Mouse (Mus musculus) midbrain, embryonic 13.5 days (tissue): Measurements from ENCODE around the gene Gm11492. TPM values are rescaled to one million over a fixed set of nuclear protein-coding genes. Genes with fewer than 3 reads are reported as not detected.

Experiments
- ATAC-seq: fragments of 200-750 bp; cut with Nextera tagmentation; 2 replicates; pipeline ENCODE4 v1.8.0; 2017; ENCODE audit warnings: mild to moderate bottlenecking, moderate TSS enrichment, moderate library complexity
- H3K27ac ChIP-seq: fragments of 300-500 bp; sonication (generic); 2 replicates; pipeline ENCODE4 v1.5.1; 2015; ENCODE audit warnings: inconsistent platforms, mild to moderate bottlenecking, moderate library complexity
- H3K27me3 ChIP-seq: fragments of 300-500 bp; sonication (generic); 2 replicates; pipeline ENCODE4 v1.6.1; 2015; ENCODE audit warnings: mild to moderate bottlenecking, inconsistent platforms
- H3K36me3 ChIP-seq: fragments of 300-500 bp; sonication (generic); 2 replicates; pipeline ENCODE4 v1.6.1; 2015; ENCODE audit warnings: mild to moderate bottlenecking, inconsistent platforms
- H3K4me1 ChIP-seq: fragments of 300-500 bp; sonication (generic); replicated peaks from 2 replicates; pipeline ENCODE4 v1.6.1; 2015; ENCODE audit warnings: inconsistent platforms
- H3K4me2 ChIP-seq: fragments of 300-500 bp; sonication (generic); replicated peaks from 2 replicates; pipeline ENCODE4 v1.6.1; 2015; ENCODE audit warnings: moderate library complexity, mild to moderate bottlenecking, inconsistent platforms
- H3K4me3 ChIP-seq: fragments of 300-500 bp; sonication (generic); replicated peaks from 2 replicates; pipeline ENCODE4 v1.5.1; 2015; ENCODE audit warnings: mild to moderate bottlenecking, inconsistent platforms
- H3K9ac ChIP-seq: fragments of 300-500 bp; sonication (generic); replicated peaks from 2 replicates; pipeline ENCODE4 v1.6.1; 2015; ENCODE audit warnings: mild to moderate bottlenecking, inconsistent platforms
- H3K9me3 ChIP-seq: fragments of 300-500 bp; sonication (generic); 2 replicates; pipeline ENCODE4 v1.6.1; 2016; ENCODE audit warnings: mild to moderate bottlenecking, inconsistent platforms
- WGBS: fragments of 180-500 bp; shearing (Covaris S2); methylation state at CpG from one replicate; pipeline ENCODE4 v1.1.7; 2015; 5-methylcytosine and 5-hydroxymethylcytosine counted together
- polyA plus RNA-seq: library from polyadenylated mRNA; unstranded; fragments of >200 nt; fragmentation: Nextera tagmentation; extraction: Ambion mirVana; gene quantifications from 2 replicates; pipeline ENCODE4 v1.2.1, GENCODE M21; 2015

Gm11492 gene
- polyA plus RNA-seq, 1 experiment from 2014 or later = not detected

GRCm38 (mm10) chr11:87580543-87581085, 14.2 kb downstream of the Gm11492 start:
- WGBS = 41% methylated on average over 10 of the region's 10 CpGs
- no peak for ATAC-seq
- Histone ChIP-seq H3K27ac (no peak overlapping the region), H3K4me2 (no peak overlapping the region; the same call in 1 of the 2 replicates), H3K4me3 (no peak overlapping the region), H3K36me3 (no peaks in the 10 kb centered on the region), H3K9me3 (no peaks in the 10 kb centered on the region), H3K9ac (no peak overlapping the region), H3K27me3 (0 out of 2 replicates have a peak, but pooled peaks cover 8% of the 10 kb centered on the region), H3K4me1 (peaks cover 30% of the 10 kb centered on the region)

- WGBS = 89% methylated on average over 12 of the region's 12 CpGs
- no peak for ATAC-seq
- no peak overlapping the region for H3K4me2 ChIP-seq
Measured at GRCm38 (mm10) chr11:87581161-87581865, 14.9 kb downstream of the Gm11492 start.

GRCm38 (mm10) chr11:87581933-87582710, 15.7 kb downstream of the Gm11492 start:
- H3K27ac ChIP-seq = no peak overlapping the region
- H3K36me3 ChIP-seq = no peaks in the 10 kb centered on the region
- WGBS = 81% methylated on average over 8 of the region's 8 CpGs
- no peak overlapping the region for H3K4me2 ChIP-seq
- ATAC-seq = no peak
- no peak overlapping the region for H3K9ac ChIP-seq
- peaks cover 29% of the 10 kb centered on the region for H3K4me1 ChIP-seq
- no peaks in the 10 kb centered on the region for H3K9me3 ChIP-seq
- no peak overlapping the region for H3K4me3 ChIP-seq
- H3K27me3 ChIP-seq = 0 out of 2 replicates have a peak, but pooled peaks cover 8% of the 10 kb centered on the region

More at GRCm38 (mm10) chr11:87581161-87581865, 14.9 kb downstream of the Gm11492 start:
- peaks cover 30% of the 10 kb centered on the region for H3K4me1 ChIP-seq
- no peak overlapping the region for H3K9ac ChIP-seq
- H3K27me3 ChIP-seq = 0 out of 2 replicates have a peak, but pooled peaks cover 8% of the 10 kb centered on the region
- H3K27ac ChIP-seq = no peak overlapping the region
- no peaks in the 10 kb centered on the region for H3K36me3 ChIP-seq
- no peaks in the 10 kb centered on the region for H3K9me3 ChIP-seq
- no peak overlapping the region for H3K4me3 ChIP-seq

GRCm38 (mm10) chr11:87583291-87584034, 17.0 kb downstream of the Gm11492 start:
- no peak overlapping the region for H3K9ac ChIP-seq
- peaks cover 17% of the 10 kb centered on the region for H3K4me1 ChIP-seq
- no peaks in the 10 kb centered on the region for H3K9me3 ChIP-seq
- H3K27ac ChIP-seq = no peak overlapping the region
- no peak for ATAC-seq
- H3K27me3 ChIP-seq = 0 out of 2 replicates have a peak, but pooled peaks cover 8% of the 10 kb centered on the region
- 77% methylated on average over 6 of the region's 6 CpGs for WGBS
- H3K36me3 ChIP-seq = no peaks in the 10 kb centered on the region
- H3K4me3 ChIP-seq = no peak overlapping the region
- H3K4me2 ChIP-seq = no peak overlapping the region

GRCm38 (mm10) chr11:87584711-87585505, 18.5 kb downstream of the Gm11492 start:
- 87% methylated on average over 10 of the region's 10 CpGs for WGBS
- no peak overlapping the region for H3K27ac ChIP-seq

GRCm38 (mm10) chr11:87587211-87587874, 20.9 kb downstream of the Gm11492 start:
- no peak overlapping the region for H3K9ac ChIP-seq
- no peak overlapping the region for H3K27ac ChIP-seq
- no peaks in the 10 kb centered on the region for H3K36me3 ChIP-seq
- H3K4me1 ChIP-seq = peaks cover 27% of the 10 kb centered on the region
- no peak for ATAC-seq
- no peak overlapping the region for H3K4me2 ChIP-seq
- no peaks in the 10 kb centered on the region for H3K27me3 ChIP-seq
- WGBS = 97% methylated on average over 5 of the region's 5 CpGs
- H3K4me3 ChIP-seq = no peak overlapping the region
- no peaks in the 10 kb centered on the region for H3K9me3 ChIP-seq

More at GRCm38 (mm10) chr11:87584711-87585505, 18.5 kb downstream of the Gm11492 start:
- Histone ChIP-seq H3K9me3 (no peaks in the 10 kb centered on the region), H3K36me3 (no peaks in the 10 kb centered on the region), H3K4me1 (peaks cover 21% of the 10 kb centered on the region), H3K4me3 (no peak overlapping the region), H3K4me2 (no peak overlapping the region), H3K9ac (no peak overlapping the region), H3K27me3 (0 out of 2 replicates have a peak, but pooled peaks cover 5% of the 10 kb centered on the region)
- ATAC-seq = no peak

GRCm38 (mm10) chr11:87589605-87590004, 23.2 kb downstream of the Gm11492 start:
- Histone ChIP-seq H3K27ac (no peak overlapping the region), H3K27me3 (no peaks in the 10 kb centered on the region), H3K4me2 (peak overlapping the region; percentile 83; the same call in 1 of the 2 replicates), H3K4me1 (peaks cover 50% of the 10 kb centered on the region), H3K9me3 (no peaks in the 10 kb centered on the region), H3K36me3 (peaks cover 4% of the 10 kb centered on the region; the same call in 1 of the 2 replicates), H3K9ac (peak overlapping the region; percentile 89; the same call in 1 of the 2 replicates), H3K4me3 (no peak overlapping the region)
- ATAC-seq = no peak
- 92% methylated on average over 8 of the region's 8 CpGs for WGBS

GRCm38 (mm10) chr11:87590841-87591525, 24.5 kb downstream of the Gm11492 start:
- WGBS = 2% methylated on average over 25 of the region's 25 CpGs
- H3K4me3 ChIP-seq = peak overlapping the region; percentile 79

GRCm38 (mm10) chr11:87591526-87592353, 25.3 kb downstream of the Gm11492 start, which contains the start of gene Mtmr4:
Gene Mtmr4 (plus strand): TSS chr11:87592162.
- H3K9me3 ChIP-seq = no peaks in the 10 kb centered on the region
- peak within 1 kb of the TSS; percentile 89 for H3K9ac ChIP-seq
- peak; percentile 99 for ATAC-seq
- H3K4me2 ChIP-seq = peak within 1 kb of the TSS; percentile 90
- H3K36me3 ChIP-seq = peaks cover 4% of the 10 kb centered on the region; the same call in 1 of the 2 replicates
- H3K4me3 ChIP-seq = peak within 1 kb of the TSS; percentile 79
- no peaks in the 10 kb centered on the region for H3K27me3 ChIP-seq
- WGBS = under 1% methylated on average over 60 of the region's 61 CpGs
- peak within 1 kb of the TSS; percentile 89 for H3K27ac ChIP-seq
- peaks cover 66% of the 10 kb centered on the region for H3K4me1 ChIP-seq

More at GRCm38 (mm10) chr11:87590841-87591525, 24.5 kb downstream of the Gm11492 start:
- Histone ChIP-seq H3K27me3 (no peaks in the 10 kb centered on the region), H3K9me3 (no peaks in the 10 kb centered on the region), H3K36me3 (peaks cover 4% of the 10 kb centered on the region; the same call in 1 of the 2 replicates), H3K4me2 (peak overlapping the region; percentile 83), H3K9ac (peak overlapping the region; percentile 89), H3K4me1 (peaks cover 59% of the 10 kb centered on the region), H3K27ac (peak overlapping the region; percentile 89)
- no peak for ATAC-seq
